Mouse (Mus musculus) lung, postnatal 0 days (tissue): ENCODE measurements at regions not wholly inside any gene's neighbourhood (a gene's known extent, or its start where the extent isn't known, plus 50 kb on each side); places are given as distances from the start of the nearest gene placed in this dataset.

Source experiments
- ATAC-seq: fragments of 200-750 bp; cut with Nextera tagmentation; 2 replicates; pipeline ENCODE4 v1.8.0; 2017; ENCODE audit warnings: moderate library complexity
- DNase-seq: peaks from one replicate; pipeline ENCODE4 v3.0.0-alpha.2; 2016; ENCODE audit warnings: low spot score
- H3K27ac ChIP-seq: fragments of 300-500 bp; sonication (generic); 2 replicates; pipeline ENCODE4 v1.5.1; 2014; ENCODE audit warnings: antibody characterized with exemption, mild to moderate bottlenecking, low read length, mixed read lengths
- H3K27me3 ChIP-seq: fragments of 300-500 bp; sonication (generic); replicated peaks from 2 replicates; pipeline ENCODE4 v1.6.1; 2014; ENCODE audit warnings: low read length, mixed read lengths; ENCODE audit not compliant: insufficient read depth
- H3K36me3 ChIP-seq: fragments of 300-500 bp; sonication (generic); 2 replicates; pipeline ENCODE4 v1.6.1; 2014; ENCODE audit warnings: low read length, mixed read lengths; ENCODE audit not compliant: insufficient read depth
- H3K4me1 ChIP-seq: fragments of 300-500 bp; sonication (generic); 2 replicates; pipeline ENCODE4 v1.6.1; 2014; ENCODE audit warnings: antibody characterized with exemption, low read depth, low read length, mixed read lengths; ENCODE audit not compliant: insufficient read depth
- H3K4me2 ChIP-seq: fragments of 300-500 bp; sonication (generic); replicated peaks from 2 replicates; pipeline ENCODE4 v1.6.1; 2014; ENCODE audit warnings: low read depth, mild to moderate bottlenecking, low read length, moderate library complexity, mixed read lengths
- H3K4me3 ChIP-seq: fragments of 300-500 bp; sonication (generic); 2 replicates; pipeline ENCODE4 v1.5.1; 2014; ENCODE audit warnings: low read depth, low read length
- H3K9ac ChIP-seq: fragments of 300-500 bp; sonication (generic); replicated peaks from 2 replicates; pipeline ENCODE4 v1.6.1; 2014; ENCODE audit warnings: low read depth, mild to moderate bottlenecking
- H3K9me3 ChIP-seq: fragments of 300-500 bp; sonication (generic); 2 replicates; pipeline ENCODE4 v1.6.1; 2016; ENCODE audit warnings: low read length, mixed read lengths
- CTCF ChIP-seq: IDR thresholded peaks from 2 replicates; pipeline ENCODE4 v1.5.1; 2016; ENCODE audit warnings: antibody characterized with exemption, mild to moderate bottlenecking
- EP300 ChIP-seq: IDR thresholded peaks from 2 replicates; pipeline ENCODE4 v1.6.1; 2016; ENCODE audit warnings: antibody characterized with exemption, mild to moderate bottlenecking, control low read depth
- WGBS: fragments of 180-500 bp; shearing (Covaris S2); extraction: QIAGEN DNeasy Blood & Tissue Kit; methylation state at CpG from one replicate; pipeline ENCODE4 v1.1.7; 2014; 5-methylcytosine and 5-hydroxymethylcytosine counted together

GRCm38 (mm10) chr4:153767713-153768112, 189.3 kb upstream of the A430005L14Rik start:
- no peak for ATAC-seq
- TF ChIP-seq CTCF (no peak), EP300 (no peak)

GRCm38 (mm10) chr4:153768350-153768749, 188.7 kb upstream of the A430005L14Rik start:
- 26% methylated on average over 3 of the region's 3 CpGs for WGBS
- no peaks in the 10 kb centered on the region for H3K27me3 ChIP-seq
- H3K4me3 ChIP-seq: no peak overlapping the region
- TF ChIP-seq CTCF (no peak), EP300 (no peak)
- no peaks in the 10 kb centered on the region for H3K4me1 ChIP-seq
- H3K9me3 ChIP-seq: no peaks in the 10 kb centered on the region
- H3K27ac ChIP-seq: no peak overlapping the region
- no peak overlapping the region for H3K4me2 ChIP-seq
- no peaks in the 10 kb centered on the region for H3K36me3 ChIP-seq
- DNase-seq (no peak), ATAC-seq (no peak)
- no peak overlapping the region for H3K9ac ChIP-seq

More at GRCm38 (mm10) chr4:153767713-153768112, 189.3 kb upstream of the A430005L14Rik start:
- H3K27ac ChIP-seq: no peak overlapping the region
- DNase-seq: no peak
- no peaks in the 10 kb centered on the region for H3K4me1 ChIP-seq
- H3K9me3 ChIP-seq: no peaks in the 10 kb centered on the region
- no peaks in the 10 kb centered on the region for H3K27me3 ChIP-seq
- H3K9ac ChIP-seq: no peak overlapping the region
- H3K4me3 ChIP-seq: no peak overlapping the region
- H3K4me2 ChIP-seq: no peak overlapping the region
- whole genome bisulfite sequencing: 71% methylated on average over 9 of the region's 9 CpGs
- no peaks in the 10 kb centered on the region for H3K36me3 ChIP-seq

- Histone ChIP-seq H3K9me3 (no peaks in the 10 kb centered on the region), H3K4me3 (no peak overlapping the region), H3K4me1 (no peaks in the 10 kb centered on the region), H3K27ac (no peak overlapping the region), H3K4me2 (no peak overlapping the region), H3K27me3 (no peaks in the 10 kb centered on the region), H3K9ac (no peak overlapping the region), H3K36me3 (no peaks in the 10 kb centered on the region)
- ATAC-seq (no peak), DNase-seq (no peak)
- TF ChIP-seq CTCF (no peak), EP300 (no peak)
- 71% methylated on average over 5 of the region's 5 CpGs for WGBS
Observed at GRCm38 (mm10) chr4:153770675-153771074, 186.4 kb upstream of the A430005L14Rik start.

GRCm38 (mm10) chr4:153780501-153780900, 176.5 kb upstream of the A430005L14Rik start:
- WGBS: 58% methylated on average over 2 of the region's 2 CpGs
- H3K9me3 ChIP-seq: no peaks in the 10 kb centered on the region
- no peaks in the 10 kb centered on the region for H3K36me3 ChIP-seq
- no peak overlapping the region for H3K4me3 ChIP-seq
- H3K27me3 ChIP-seq: no peaks in the 10 kb centered on the region
- DNase-seq (no peak), ATAC-seq (no peak)
- TF ChIP-seq CTCF: no peak
- TF ChIP-seq EP300: no peak
- no peak overlapping the region for H3K9ac ChIP-seq
- H3K4me2 ChIP-seq: no peak overlapping the region
- no peaks in the 10 kb centered on the region for H3K4me1 ChIP-seq
- no peak overlapping the region for H3K27ac ChIP-seq

- Histone ChIP-seq H3K36me3 (no peaks in the 10 kb centered on the region), H3K9ac (no peak overlapping the region), H3K27ac (no peak overlapping the region), H3K4me2 (no peak overlapping the region), H3K4me3 (no peak overlapping the region), H3K4me1 (no peaks in the 10 kb centered on the region), H3K9me3 (no peaks in the 10 kb centered on the region), H3K27me3 (no peaks in the 10 kb centered on the region)
- TF ChIP-seq EP300: no peak
- no peak for TF ChIP-seq CTCF
- 71% methylated on average over 7 of the region's 7 CpGs for WGBS
- ATAC-seq (no peak), DNase-seq (no peak)
Observed at GRCm38 (mm10) chr4:153781271-153781670, 175.8 kb upstream of the A430005L14Rik start.

GRCm38 (mm10) chr4:153781981-153782521, 175.0 kb upstream of the A430005L14Rik start:
- 71% methylated on average over 10 of the region's 10 CpGs for WGBS
- no peaks in the 10 kb centered on the region for H3K9me3 ChIP-seq
- no peak overlapping the region for H3K9ac ChIP-seq
- no peaks in the 10 kb centered on the region for H3K4me1 ChIP-seq
- no peak overlapping the region for H3K4me3 ChIP-seq
- H3K27me3 ChIP-seq: no peaks in the 10 kb centered on the region
- no peak overlapping the region for H3K27ac ChIP-seq
- ATAC-seq: no peak
- DNase-seq: no peak
- no peaks in the 10 kb centered on the region for H3K36me3 ChIP-seq
- TF ChIP-seq EP300 (no peak), CTCF (no peak)
- no peak overlapping the region for H3K4me2 ChIP-seq

GRCm38 (mm10) chr4:153784401-153784800, 172.6 kb upstream of the A430005L14Rik start:
- Histone ChIP-seq H3K4me1 (no peaks in the 10 kb centered on the region), H3K27ac (no peak overlapping the region), H3K9ac (no peak overlapping the region), H3K9me3 (no peaks in the 10 kb centered on the region), H3K36me3 (no peaks in the 10 kb centered on the region), H3K4me3 (no peak overlapping the region), H3K27me3 (no peaks in the 10 kb centered on the region), H3K4me2 (no peak overlapping the region)
- TF ChIP-seq CTCF (no peak), EP300 (no peak)
- no peak for DNase-seq
- no peak for ATAC-seq
- 80% methylated on average over 11 of the region's 11 CpGs for WGBS
